Mouse (Mus musculus) stomach, embryonic 16.5 days (tissue): ENCODE measurements around the gene Rex1bd. TPM values are rescaled to one million over a fixed set of nuclear protein-coding genes. Genes with fewer than 3 reads are reported as not detected.

Experiments
- ATAC-seq: fragments of 200-750 bp; cut with Nextera tagmentation; 2 replicates; pipeline ENCODE4 v1.8.0; 2017; ENCODE audit warnings: moderate number of reproducible peaks, moderate TSS enrichment; ENCODE audit not compliant: insufficient read depth, low FRiP score
- H3K27ac ChIP-seq: fragments of 300-500 bp; sonication (generic); 2 replicates; pipeline ENCODE4 v1.5.1; 2014; ENCODE audit warnings: low read length
- H3K27me3 ChIP-seq: fragments of 300-500 bp; sonication (generic); 2 replicates; pipeline ENCODE4 v1.6.1; 2014; ENCODE audit warnings: low read length, control low read depth, mixed read lengths; ENCODE audit not compliant: control insufficient read depth, insufficient read depth
- H3K36me3 ChIP-seq: fragments of 300-500 bp; sonication (generic); 2 replicates; pipeline ENCODE4 v1.6.1; 2014; ENCODE audit warnings: low read length; ENCODE audit not compliant: control insufficient read depth, insufficient read depth
- H3K4me1 ChIP-seq: fragments of 300-500 bp; sonication (generic); 2 replicates; pipeline ENCODE4 v1.6.1; 2014; ENCODE audit warnings: low read length, control low read depth, mixed read lengths; ENCODE audit not compliant: control insufficient read depth, insufficient read depth
- H3K4me2 ChIP-seq: fragments of 300-500 bp; sonication (generic); 2 replicates; pipeline ENCODE4 v1.6.1; 2014; ENCODE audit warnings: low read depth, low read length, mixed read lengths
- H3K4me3 ChIP-seq: fragments of 300-500 bp; sonication (generic); replicated peaks from 2 replicates; pipeline ENCODE4 v1.5.1; 2014; ENCODE audit warnings: mild to moderate bottlenecking, low read length
- H3K9ac ChIP-seq: fragments of 300-500 bp; sonication (generic); 2 replicates; pipeline ENCODE4 v1.6.1; 2014; ENCODE audit warnings: low read length
- H3K9me3 ChIP-seq: fragments of 300-500 bp; sonication (generic); replicated peaks from 2 replicates; pipeline ENCODE4 v1.6.1; 2016; ENCODE audit warnings: low read length, control low read depth; ENCODE audit not compliant: control insufficient read depth
- WGBS: fragments of 180-500 bp; shearing (Covaris S2); extraction: QIAGEN DNeasy Blood & Tissue Kit; methylation state at CpG from one replicate; pipeline ENCODE4 v1.1.7; 2014; 5-methylcytosine and 5-hydroxymethylcytosine counted together
- polyA plus RNA-seq: library from polyadenylated mRNA; unstranded; fragments of >200 nt; fragmentation: Nextera tagmentation; extraction: Ambion mirVana; gene quantifications from 2 replicates; pipeline ENCODE4 v1.2.1, GENCODE M21; 2015

The Rex1bd gene
- polyA plus RNA-seq = 118 and 125 TPM in 2 replicates

GRCm38 (mm10) chr8:70506328-70507026 is at the start of gene Rex1bd:
Gene Rex1bd, minus strand, starts transcription at chr8:70506752.
- Histone ChIP-seq H3K9ac (peak within 1 kb of the TSS; percentile 95), H3K4me2 (peak within 1 kb of the TSS; percentile 91), H3K36me3 (peaks cover 14% of the 10 kb centered on the region; the same call in 1 of the 2 replicates), H3K4me1 (peaks cover 45% of the 10 kb centered on the region), H3K4me3 (peak within 1 kb of the TSS; percentile 82), H3K27ac (peak within 1 kb of the TSS; percentile 94), H3K27me3 (peaks cover 8% of the 10 kb centered on the region), H3K9me3 (no peaks in the 10 kb centered on the region)
- WGBS = 3% methylated on average over 39 of the region's 40 CpGs
- ATAC-seq = peak; percentile 87

- 82% methylated on average over 4 of the region's 4 CpGs for WGBS
- H3K9me3 ChIP-seq = no peaks in the 10 kb centered on the region
- H3K4me3 ChIP-seq = no peak overlapping the region
- H3K4me1 ChIP-seq = peaks cover 32% of the 10 kb centered on the region
- no peak for ATAC-seq
- H3K27ac ChIP-seq = no peak overlapping the region
- H3K9ac ChIP-seq = no peak overlapping the region
- H3K4me2 ChIP-seq = no peak overlapping the region
- no peaks in the 10 kb centered on the region for H3K36me3 ChIP-seq
- H3K27me3 ChIP-seq = no peaks in the 10 kb centered on the region
Measured at GRCm38 (mm10) chr8:70555079-70555747, 48.7 kb upstream of the Rex1bd start.

DNA sequence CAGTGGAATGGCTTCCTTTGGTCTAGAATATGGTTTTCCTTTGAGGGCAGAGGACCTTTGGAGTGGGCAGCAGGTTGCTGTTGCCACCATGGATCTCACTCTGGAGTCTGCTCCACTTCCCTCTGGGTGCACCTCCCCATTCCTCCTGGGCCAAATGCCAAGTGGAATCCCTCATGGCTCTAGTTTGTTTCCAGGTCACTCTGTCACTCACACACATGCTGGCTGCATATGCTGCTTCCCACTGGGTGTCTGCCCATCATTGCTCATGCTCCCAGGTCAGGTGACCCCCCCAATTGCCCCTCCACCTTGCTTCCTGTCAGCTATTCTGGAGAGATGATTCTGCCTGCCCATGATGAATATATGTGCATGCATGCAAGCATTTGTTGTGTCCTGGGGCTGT is 47.2 kb upstream of the Rex1bd start:
- H3K4me1 ChIP-seq = peaks cover 27% of the 10 kb centered on the region
- H3K9me3 ChIP-seq = no peaks in the 10 kb centered on the region
- H3K27me3 ChIP-seq = no peaks in the 10 kb centered on the region
- no peak for ATAC-seq
- H3K36me3 ChIP-seq = no peaks in the 10 kb centered on the region
- H3K27ac ChIP-seq = peak overlapping the region; percentile 24
- no peak overlapping the region for H3K9ac ChIP-seq
- H3K4me3 ChIP-seq = no peak overlapping the region
- no peak overlapping the region for H3K4me2 ChIP-seq

- no peaks in the 10 kb centered on the region for H3K9me3 ChIP-seq
- no peak overlapping the region for H3K4me2 ChIP-seq
- H3K27ac ChIP-seq = no peak overlapping the region
- ATAC-seq = 0 out of 2 replicates have a peak, but pooled peaks have one; percentile 6
- H3K27me3 ChIP-seq = no peaks in the 10 kb centered on the region
- H3K4me1 ChIP-seq = peaks cover 21% of the 10 kb centered on the region
- H3K9ac ChIP-seq = no peak overlapping the region
- no peak overlapping the region for H3K4me3 ChIP-seq
- whole genome bisulfite sequencing = 38% methylated on average over 1 of the region's 1 CpGs
- no peaks in the 10 kb centered on the region for H3K36me3 ChIP-seq
Measured at GRCm38 (mm10) chr8:70552836-70553235, 46.3 kb upstream of the Rex1bd start.

- Histone ChIP-seq H3K9ac (no peak overlapping the region), H3K4me2 (no peak overlapping the region), H3K36me3 (no peaks in the 10 kb centered on the region), H3K9me3 (no peaks in the 10 kb centered on the region), H3K27me3 (no peaks in the 10 kb centered on the region), H3K4me1 (peaks cover 23% of the 10 kb centered on the region), H3K27ac (no peak overlapping the region), H3K4me3 (no peak overlapping the region)
- no peak for ATAC-seq
- WGBS = 51% methylated on average over 3 of the region's 3 CpGs
Measured at GRCm38 (mm10) chr8:70551558-70552161, 45.1 kb upstream of the Rex1bd start.

- peaks cover 24% of the 10 kb centered on the region for H3K4me1 ChIP-seq
- no peak overlapping the region for H3K9ac ChIP-seq
- no peak overlapping the region for H3K27ac ChIP-seq
- ATAC-seq = no peak
- H3K36me3 ChIP-seq = no peaks in the 10 kb centered on the region
- H3K9me3 ChIP-seq = no peaks in the 10 kb centered on the region
- no peaks in the 10 kb centered on the region for H3K27me3 ChIP-seq
- 86% methylated on average over 10 of the region's 10 CpGs for WGBS
- no peak overlapping the region for H3K4me3 ChIP-seq
- no peak overlapping the region for H3K4me2 ChIP-seq
Measured at GRCm38 (mm10) chr8:70549412-70550184, 43.0 kb upstream of the Rex1bd start.

DNA sequence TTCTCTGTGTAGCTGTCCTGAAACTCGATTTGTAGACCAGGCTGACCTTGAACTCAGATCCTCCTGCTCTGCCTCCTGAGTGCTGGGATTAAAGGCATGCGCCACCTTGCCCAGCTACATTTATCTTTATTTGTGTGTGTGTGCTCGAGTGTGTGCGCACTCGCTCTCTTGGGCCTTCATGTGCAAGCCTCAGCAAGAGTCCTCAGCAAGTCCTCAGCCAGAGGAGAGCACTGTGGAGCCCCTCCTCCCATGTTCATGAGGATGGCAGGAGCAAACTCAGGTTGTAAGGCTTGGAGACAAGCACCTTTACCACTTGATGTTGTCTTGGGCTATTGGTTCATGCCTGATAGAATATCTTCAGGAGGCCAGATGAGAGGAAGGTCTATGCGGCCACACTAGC is 41.2 kb upstream of the Rex1bd start:
- Histone ChIP-seq H3K4me2 (no peak overlapping the region), H3K9ac (no peak overlapping the region), H3K36me3 (no peaks in the 10 kb centered on the region), H3K4me1 (peaks cover 19% of the 10 kb centered on the region), H3K27me3 (no peaks in the 10 kb centered on the region), H3K9me3 (no peaks in the 10 kb centered on the region), H3K27ac (no peak overlapping the region), H3K4me3 (no peak overlapping the region)
- no peak for ATAC-seq
- 80% methylated on average over 6 of the region's 6 CpGs for WGBS

- Histone ChIP-seq H3K4me1 (peaks cover 15% of the 10 kb centered on the region), H3K9ac (0 out of 2 replicates have a peak overlapping the region, but pooled peaks have one; percentile 10), H3K36me3 (no peaks in the 10 kb centered on the region), H3K4me3 (no peak overlapping the region), H3K9me3 (no peaks in the 10 kb centered on the region), H3K27ac (no peak overlapping the region), H3K27me3 (no peaks in the 10 kb centered on the region), H3K4me2 (no peak overlapping the region)
- WGBS = 79% methylated on average over 4 of the region's 4 CpGs
- ATAC-seq = no peak
Measured at GRCm38 (mm10) chr8:70546412-70546811, 39.9 kb upstream of the Rex1bd start.
